Mouse (Mus musculus) hindbrain, embryonic 16.5 days (tissue): ENCODE results near the gene Exoc6b. TPM values are rescaled to one million over a fixed set of nuclear protein-coding genes. Genes with fewer than 3 reads are reported as not detected.

ENCODE experiments used
- ATAC-seq: fragments of 200-750 bp; cut with Nextera tagmentation; 2 replicates; pipeline ENCODE4 v1.8.0; 2017; ENCODE audit warnings: moderate TSS enrichment, moderate library complexity
- H3K27ac ChIP-seq: fragments of 300-500 bp; sonication (generic); 2 replicates; pipeline ENCODE4 v1.5.1; 2014; ENCODE audit warnings: low read depth, mild to moderate bottlenecking, control low read depth, low read length, moderate library complexity
- H3K27me3 ChIP-seq: fragments of 300-500 bp; sonication (generic); replicated peaks from 2 replicates; pipeline ENCODE4 v1.6.1; 2014; ENCODE audit warnings: low read length; ENCODE audit not compliant: control insufficient read depth, insufficient read depth
- H3K36me3 ChIP-seq: fragments of 300-500 bp; sonication (generic); 2 replicates; pipeline ENCODE4 v1.6.1; 2014; ENCODE audit warnings: mild to moderate bottlenecking, low read length, moderate library complexity, mixed read lengths; ENCODE audit not compliant: control insufficient read depth, insufficient read depth
- H3K4me1 ChIP-seq: fragments of 300-500 bp; sonication (generic); 2 replicates; pipeline ENCODE4 v1.6.1; 2014; ENCODE audit warnings: low read depth, low read length; ENCODE audit not compliant: control insufficient read depth, insufficient read depth
- H3K4me2 ChIP-seq: fragments of 300-500 bp; sonication (generic); 2 replicates; pipeline ENCODE4 v1.6.1; 2014; ENCODE audit warnings: mild to moderate bottlenecking, low read length, control low read depth, moderate library complexity
- H3K4me3 ChIP-seq: fragments of 300-500 bp; sonication (generic); 2 replicates; pipeline ENCODE4 v1.5.1; 2014; ENCODE audit warnings: mild to moderate bottlenecking, low read length, control low read depth, moderate library complexity
- H3K9ac ChIP-seq: fragments of 300-500 bp; sonication (generic); 2 replicates; pipeline ENCODE4 v1.6.1; 2014; ENCODE audit warnings: low read depth, mild to moderate bottlenecking, control low read depth, low read length, moderate library complexity
- H3K9me3 ChIP-seq: fragments of 300-500 bp; sonication (generic); 2 replicates; pipeline ENCODE4 v1.6.1; 2014; ENCODE audit warnings: mild to moderate bottlenecking, low read length, moderate library complexity; ENCODE audit not compliant: control insufficient read depth
- WGBS: fragments of 180-500 bp; shearing (Covaris S2); extraction: QIAGEN DNeasy Blood & Tissue Kit; methylation state at CpG from one replicate; pipeline ENCODE4 v1.1.7; 2014; 5-methylcytosine and 5-hydroxymethylcytosine counted together
- polyA plus RNA-seq: library from polyadenylated mRNA; unstranded; fragments of >200 nt; fragmentation: Nextera tagmentation; extraction: Ambion mirVana; gene quantifications from 2 replicates; pipeline ENCODE4 v1.2.1, GENCODE M21; 2015

The Exoc6b gene
- polyA plus RNA-seq, 1 experiment from 2014 or later: 46.5 TPM

DNA sequence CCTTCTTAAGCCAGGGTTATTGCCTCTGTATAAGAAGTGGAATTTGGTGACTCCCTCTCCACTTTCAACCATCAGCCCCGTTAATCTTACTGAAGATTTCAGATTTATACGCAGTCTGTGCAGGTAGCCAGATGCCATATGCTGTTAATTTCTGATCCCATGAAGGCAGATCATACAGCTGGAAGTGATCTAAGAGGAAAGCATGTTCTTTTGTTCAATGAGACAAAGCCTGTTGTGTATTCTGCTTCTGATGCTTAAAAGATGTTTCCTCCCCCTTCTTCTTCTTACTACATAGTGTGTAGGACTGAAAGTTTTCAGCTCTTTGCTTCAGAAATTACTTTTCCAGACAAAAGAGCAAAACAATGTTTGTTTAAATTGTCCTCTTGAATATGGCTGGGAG, 109.8 kb downstream of the Exoc6b start:
- peaks cover 4% of the 10 kb centered on the region; the same call in 1 of the 2 replicates for H3K4me1 ChIP-seq
- H3K9ac ChIP-seq: no peak overlapping the region
- no peaks in the 10 kb centered on the region for H3K36me3 ChIP-seq
- no peaks in the 10 kb centered on the region for H3K9me3 ChIP-seq
- ATAC-seq: no peak
- no peak overlapping the region for H3K27ac ChIP-seq
- 84% methylated on average over 2 of the region's 2 CpGs for WGBS
- no peaks in the 10 kb centered on the region for H3K27me3 ChIP-seq
- no peak overlapping the region for H3K4me2 ChIP-seq
- H3K4me3 ChIP-seq: no peak overlapping the region

DNA sequence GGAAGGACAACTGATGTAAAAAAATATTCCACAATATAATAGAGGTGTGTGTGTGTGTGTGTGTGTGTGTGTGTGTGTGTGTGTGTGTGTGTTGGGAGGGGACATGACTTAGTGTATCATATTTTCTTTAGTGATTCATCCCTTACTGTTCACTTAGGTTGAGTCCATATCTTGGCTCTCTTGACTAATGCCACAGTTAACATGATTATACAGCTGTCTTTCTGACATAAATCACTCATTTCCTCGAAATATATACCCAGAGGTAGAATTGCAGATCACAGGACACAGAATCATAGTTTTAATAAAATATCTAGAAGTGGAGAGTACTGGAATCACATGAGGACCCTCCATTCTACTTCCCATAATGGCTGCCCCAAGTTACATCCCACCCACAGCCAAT, 117.7 kb downstream of the Exoc6b start:
- no peaks in the 10 kb centered on the region for H3K4me1 ChIP-seq
- no peak for ATAC-seq

GRCm38 (mm10) chr6:84946569-84946968, 122.7 kb downstream of the Exoc6b start:
- Histone ChIP-seq H3K9me3 (no peaks in the 10 kb centered on the region), H3K27ac (no peak overlapping the region)

More for the DNA sequence above, 117.7 kb downstream of the Exoc6b start:
- Histone ChIP-seq H3K4me3 (no peak overlapping the region), H3K36me3 (no peaks in the 10 kb centered on the region), H3K9ac (no peak overlapping the region), H3K27me3 (no peaks in the 10 kb centered on the region), H3K4me2 (no peak overlapping the region), H3K9me3 (no peaks in the 10 kb centered on the region), H3K27ac (no peak overlapping the region)
- WGBS: 69% methylated on average over 1 of the region's 1 CpGs

GRCm38 (mm10) chr6:84946106-84946505, 123.2 kb downstream of the Exoc6b start:
- H3K4me3 ChIP-seq: no peak overlapping the region

More at GRCm38 (mm10) chr6:84946569-84946968, 122.7 kb downstream of the Exoc6b start:
- ATAC-seq: no peak
- H3K4me2 ChIP-seq: no peak overlapping the region
- H3K36me3 ChIP-seq: no peaks in the 10 kb centered on the region
- H3K4me1 ChIP-seq: no peaks in the 10 kb centered on the region
- no peaks in the 10 kb centered on the region for H3K27me3 ChIP-seq
- no peak overlapping the region for H3K9ac ChIP-seq
- H3K4me3 ChIP-seq: no peak overlapping the region
- WGBS: 31% methylated on average over 3 of the region's 3 CpGs

GRCm38 (mm10) chr6:84932953-84933921, 136.1 kb downstream of the Exoc6b start:
- Histone ChIP-seq H3K36me3 (no peaks in the 10 kb centered on the region), H3K4me3 (no peak overlapping the region), H3K9me3 (no peaks in the 10 kb centered on the region), H3K27ac (no peak overlapping the region), H3K4me2 (no peak overlapping the region), H3K27me3 (no peaks in the 10 kb centered on the region), H3K9ac (no peak overlapping the region), H3K4me1 (no peaks in the 10 kb centered on the region)
- 69% methylated on average over 11 of the region's 11 CpGs for WGBS
- ATAC-seq: no peak

More at GRCm38 (mm10) chr6:84946106-84946505, 123.2 kb downstream of the Exoc6b start:
- H3K9me3 ChIP-seq: no peaks in the 10 kb centered on the region
- no peaks in the 10 kb centered on the region for H3K4me1 ChIP-seq
- H3K4me2 ChIP-seq: no peak overlapping the region
- no peak overlapping the region for H3K9ac ChIP-seq
- ATAC-seq: no peak
- no peaks in the 10 kb centered on the region for H3K27me3 ChIP-seq
- H3K27ac ChIP-seq: no peak overlapping the region
- 69% methylated on average over 2 of the region's 2 CpGs for WGBS
- no peaks in the 10 kb centered on the region for H3K36me3 ChIP-seq

- no peak for ATAC-seq
- H3K9me3 ChIP-seq: no peaks in the 10 kb centered on the region
- no peak overlapping the region for H3K9ac ChIP-seq
- H3K36me3 ChIP-seq: no peaks in the 10 kb centered on the region
- 0 out of 2 replicates have a peak overlapping the region, but pooled peaks have one; percentile 23 for H3K27ac ChIP-seq
- no peaks in the 10 kb centered on the region for H3K4me1 ChIP-seq
- no peak overlapping the region for H3K4me3 ChIP-seq
- no peaks in the 10 kb centered on the region for H3K27me3 ChIP-seq
- 27% methylated on average over 1 of the region's 1 CpGs for WGBS
- no peak overlapping the region for H3K4me2 ChIP-seq
Observed at GRCm38 (mm10) chr6:84931051-84931450, 138.3 kb downstream of the Exoc6b start.

- WGBS: 63% methylated on average over 3 of the region's 3 CpGs
- no peaks in the 10 kb centered on the region for H3K9me3 ChIP-seq
- no peak overlapping the region for H3K4me2 ChIP-seq
- H3K27ac ChIP-seq: no peak overlapping the region
- H3K36me3 ChIP-seq: no peaks in the 10 kb centered on the region
- no peaks in the 10 kb centered on the region for H3K27me3 ChIP-seq
- H3K9ac ChIP-seq: no peak overlapping the region
- ATAC-seq: no peak
- peaks cover 13% of the 10 kb centered on the region for H3K4me1 ChIP-seq
- H3K4me3 ChIP-seq: no peak overlapping the region
Observed at GRCm38 (mm10) chr6:84926066-84926465, 143.2 kb downstream of the Exoc6b start.

GRCm38 (mm10) chr6:84923760-84924221, 145.5 kb downstream of the Exoc6b start:
- H3K27me3 ChIP-seq: no peaks in the 10 kb centered on the region
- peak overlapping the region; percentile 79 for H3K27ac ChIP-seq
- peak overlapping the region; percentile 32 for H3K4me2 ChIP-seq
- peak; percentile 56 for ATAC-seq
- peak overlapping the region; percentile 38 for H3K9ac ChIP-seq
- peaks cover 13% of the 10 kb centered on the region for H3K4me1 ChIP-seq
- no peaks in the 10 kb centered on the region for H3K9me3 ChIP-seq
- 18% methylated on average over 12 of the region's 12 CpGs for WGBS
- peak overlapping the region; percentile 16; the same call in 1 of the 2 replicates for H3K4me3 ChIP-seq
- no peaks in the 10 kb centered on the region for H3K36me3 ChIP-seq

DNA sequence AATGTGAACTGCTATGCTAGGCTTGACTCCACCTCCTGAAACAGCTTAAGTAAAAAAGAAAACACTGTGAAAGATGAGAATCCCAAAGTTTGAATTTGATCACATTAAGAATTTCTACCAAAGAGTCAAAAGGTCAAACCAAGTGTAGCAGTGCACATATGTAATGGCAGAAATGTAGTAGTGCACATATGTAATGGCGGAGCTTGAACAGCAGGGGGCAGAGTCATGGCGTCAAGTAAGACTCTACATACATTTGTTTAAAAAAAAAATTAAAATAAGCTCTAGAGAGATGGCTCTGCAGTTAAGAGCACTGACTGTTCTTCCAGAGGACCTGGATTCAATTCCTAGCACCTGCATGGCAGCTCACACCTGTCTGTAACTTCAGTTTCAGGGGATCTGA, 153.0 kb downstream of the Exoc6b start:
- Histone ChIP-seq H3K9ac (no peak overlapping the region), H3K4me1 (no peaks in the 10 kb centered on the region), H3K4me3 (no peak overlapping the region), H3K36me3 (no peaks in the 10 kb centered on the region), H3K27ac (no peak overlapping the region), H3K27me3 (no peaks in the 10 kb centered on the region), H3K9me3 (no peaks in the 10 kb centered on the region), H3K4me2 (no peak overlapping the region)
- no peak for ATAC-seq
- 28% methylated on average over 2 of the region's 2 CpGs for WGBS
